Mouse (Mus musculus): ENCODE results near the gene Xrcc5. TPM values are rescaled to one million over a fixed set of nuclear protein-coding genes. Genes with fewer than 3 reads are reported as not detected.

The Xrcc5 gene
- polyA plus RNA-seq, 1 experiment from 2014 or later: 10.3 TPM

- 56% methylated on average over 6 of the region's 6 CpGs for WGBS (ENCODE audit: insufficient replicate concordance)
- TF ChIP-seq CTCF (IDR thresholded peaks at IDR 0.05; ENCODE audit: low read depth) (no peak), EP300 (IDR thresholded peaks at IDR 0.05; ENCODE audit: low read depth) (no peak)
- ATAC-seq (no peak), DNase-seq (no peak)
- H3K4me3 ChIP-seq (ENCODE audit: low read depth, low read length): no peak overlapping the region
- no peaks in the 10 kb centered on the region for H3K9me3 ChIP-seq (ENCODE audit: low read length)
- no peaks in the 10 kb centered on the region for H3K4me1 ChIP-seq (ENCODE audit: insufficient read depth)
- no peaks in the 10 kb centered on the region for H3K27me3 ChIP-seq (ENCODE audit: insufficient read depth, low read length)
- H3K4me2 ChIP-seq (ENCODE audit: low read depth, low read length): no peak overlapping the region
- no peak overlapping the region for H3K9ac ChIP-seq (replicated peaks)
- H3K27ac ChIP-seq (ENCODE audit: low read depth): no peak overlapping the region
- peaks cover 7% of the 10 kb centered on the region for H3K36me3 ChIP-seq (replicated peaks; ENCODE audit: insufficient read depth, low read length)
Measured at GRCm38 (mm10) chr1:72347873-72348272, 40.7 kb downstream of the Xrcc5 start.

- no peak overlapping the region for H3K4me2 ChIP-seq (ENCODE audit: low read depth, low read length)
- H3K9me3 ChIP-seq (ENCODE audit: low read length): no peaks in the 10 kb centered on the region
- TF ChIP-seq CTCF (IDR thresholded peaks at IDR 0.05; ENCODE audit: low read depth) (no peak), EP300 (IDR thresholded peaks at IDR 0.05; ENCODE audit: low read depth) (no peak)
- no peak overlapping the region for H3K9ac ChIP-seq (replicated peaks)
- 90% methylated on average over 2 of the region's 2 CpGs for WGBS (ENCODE audit: insufficient replicate concordance)
- 0 out of 2 replicates have a peak, but pooled peaks cover 3% of the 10 kb centered on the region for H3K36me3 ChIP-seq (replicated peaks; ENCODE audit: insufficient read depth, low read length)
- H3K4me1 ChIP-seq (ENCODE audit: insufficient read depth): no peaks in the 10 kb centered on the region
- ATAC-seq (no peak), DNase-seq (no peak)
- no peak overlapping the region for H3K27ac ChIP-seq (ENCODE audit: low read depth)
- no peak overlapping the region for H3K4me3 ChIP-seq (ENCODE audit: low read depth, low read length)
- H3K27me3 ChIP-seq (ENCODE audit: insufficient read depth, low read length): no peaks in the 10 kb centered on the region
Measured at GRCm38 (mm10) chr1:72354856-72355255, 47.6 kb downstream of the Xrcc5 start.

- Histone ChIP-seq H3K4me1 (ENCODE audit: insufficient read depth) (no peaks in the 10 kb centered on the region), H3K4me3 (ENCODE audit: low read depth, low read length) (no peak overlapping the region), H3K4me2 (ENCODE audit: low read depth, low read length) (no peak overlapping the region), H3K27ac (ENCODE audit: low read depth) (no peak overlapping the region), H3K9me3 (ENCODE audit: low read length) (no peaks in the 10 kb centered on the region), H3K36me3 (replicated peaks; ENCODE audit: insufficient read depth, low read length) (peaks cover 3% of the 10 kb centered on the region; the same call in 1 of the 2 replicates), H3K27me3 (ENCODE audit: insufficient read depth, low read length) (no peaks in the 10 kb centered on the region), H3K9ac (replicated peaks) (no peak overlapping the region)
- WGBS (ENCODE audit: insufficient replicate concordance): 76% methylated on average over 2 of the region's 2 CpGs
- ATAC-seq (no peak), DNase-seq (no peak)
- no peak for TF ChIP-seq CTCF (IDR thresholded peaks at IDR 0.05; ENCODE audit: low read depth)
- no peak for TF ChIP-seq EP300 (IDR thresholded peaks at IDR 0.05; ENCODE audit: low read depth)
Measured at GRCm38 (mm10) chr1:72358216-72358615, 51.0 kb downstream of the Xrcc5 start.

- no peaks in the 10 kb centered on the region for H3K4me1 ChIP-seq (ENCODE audit: insufficient read depth)
- no peaks in the 10 kb centered on the region for H3K9me3 ChIP-seq (ENCODE audit: low read length)
- H3K4me3 ChIP-seq (ENCODE audit: low read depth, low read length): no peak overlapping the region
- no peak for TF ChIP-seq CTCF (IDR thresholded peaks at IDR 0.05; ENCODE audit: low read depth)
- no peak for TF ChIP-seq EP300 (IDR thresholded peaks at IDR 0.05; ENCODE audit: low read depth)
- H3K36me3 ChIP-seq (replicated peaks; ENCODE audit: insufficient read depth, low read length): no peaks in the 10 kb centered on the region; the same call in 1 of the 2 replicates
- ATAC-seq: no peak
- H3K4me2 ChIP-seq (ENCODE audit: low read depth, low read length): no peak overlapping the region
- 22% methylated on average over 2 of the region's 2 CpGs for WGBS (ENCODE audit: insufficient replicate concordance)
- H3K27ac ChIP-seq (ENCODE audit: low read depth): no peak overlapping the region
- no peak overlapping the region for H3K9ac ChIP-seq (replicated peaks)
- no peaks in the 10 kb centered on the region for H3K27me3 ChIP-seq (ENCODE audit: insufficient read depth, low read length)
- no peak for DNase-seq
Measured at GRCm38 (mm10) chr1:72359462-72359861, 52.2 kb downstream of the Xrcc5 start.

DNA sequence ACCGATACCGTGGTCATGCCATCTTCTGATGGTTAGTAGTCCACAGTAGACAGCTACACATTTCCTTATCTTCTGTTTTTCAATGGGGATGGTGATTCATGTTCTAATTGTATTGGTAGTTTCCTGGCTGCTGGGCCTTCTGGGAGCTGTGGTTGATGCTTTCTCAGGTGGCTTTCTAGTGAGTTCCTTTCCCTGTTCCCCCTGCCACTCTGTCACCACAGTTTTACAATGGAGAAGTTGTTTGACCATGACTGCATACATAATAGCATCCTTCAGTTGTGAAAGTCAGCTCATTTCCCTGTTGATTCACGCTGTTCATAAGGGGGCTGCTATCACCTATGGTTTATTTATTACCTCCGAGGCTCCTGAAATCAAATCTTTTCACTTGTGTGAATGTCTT, 53.6 kb downstream of the Xrcc5 start:
- ATAC-seq: no peak
- H3K4me1 ChIP-seq (ENCODE audit: insufficient read depth): no peaks in the 10 kb centered on the region
- H3K4me3 ChIP-seq (ENCODE audit: low read depth, low read length): no peak overlapping the region
- TF ChIP-seq CTCF (IDR thresholded peaks at IDR 0.05; ENCODE audit: low read depth): no peak
- TF ChIP-seq EP300 (IDR thresholded peaks at IDR 0.05; ENCODE audit: low read depth): no peak
- H3K36me3 ChIP-seq (replicated peaks; ENCODE audit: insufficient read depth, low read length): no peaks in the 10 kb centered on the region; the same call in 1 of the 2 replicates
- H3K27ac ChIP-seq (ENCODE audit: low read depth): no peak overlapping the region
- no peak for DNase-seq
- WGBS (ENCODE audit: insufficient replicate concordance): 86% methylated on average over 4 of the region's 4 CpGs
- H3K4me2 ChIP-seq (ENCODE audit: low read depth, low read length): no peak overlapping the region
- no peaks in the 10 kb centered on the region for H3K9me3 ChIP-seq (ENCODE audit: low read length)
- no peaks in the 10 kb centered on the region for H3K27me3 ChIP-seq (ENCODE audit: insufficient read depth, low read length)
- no peak overlapping the region for H3K9ac ChIP-seq (replicated peaks)

DNA sequence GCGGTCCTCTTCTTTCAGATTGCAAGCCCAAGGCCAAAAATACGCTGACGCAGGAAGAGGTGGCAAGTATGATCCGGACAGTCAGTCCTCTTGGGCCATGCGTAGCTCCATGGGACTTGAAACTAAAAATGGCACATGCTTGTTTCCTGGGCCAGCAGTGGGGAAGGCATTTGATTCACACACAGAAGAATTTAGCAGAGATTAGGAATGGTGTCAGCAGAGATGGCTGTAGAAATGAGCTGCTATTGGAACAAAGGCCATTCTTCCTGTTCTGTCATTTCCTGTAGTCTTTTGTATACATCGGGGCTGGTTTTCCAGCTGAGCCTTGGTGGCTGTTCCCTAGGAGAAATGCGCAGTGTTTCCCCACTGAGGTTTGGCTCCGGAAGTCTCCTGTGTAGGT, 57.4 kb downstream of the Xrcc5 start:
- no peak overlapping the region for H3K4me3 ChIP-seq (ENCODE audit: low read depth, low read length)
- H3K27ac ChIP-seq (ENCODE audit: low read depth): no peak overlapping the region
- H3K9ac ChIP-seq (replicated peaks): no peak overlapping the region
- no peaks in the 10 kb centered on the region; the same call in 1 of the 2 replicates for H3K36me3 ChIP-seq (replicated peaks; ENCODE audit: insufficient read depth, low read length)
- no peaks in the 10 kb centered on the region for H3K27me3 ChIP-seq (ENCODE audit: insufficient read depth, low read length)
- H3K9me3 ChIP-seq (ENCODE audit: low read length): no peaks in the 10 kb centered on the region
- H3K4me2 ChIP-seq (ENCODE audit: low read depth, low read length): no peak overlapping the region
- no peaks in the 10 kb centered on the region for H3K4me1 ChIP-seq (ENCODE audit: insufficient read depth)
- 82% methylated on average over 8 of the region's 8 CpGs for WGBS (ENCODE audit: insufficient replicate concordance)
- no peak for TF ChIP-seq CTCF (IDR thresholded peaks at IDR 0.05; ENCODE audit: low read depth)
- no peak for TF ChIP-seq EP300 (IDR thresholded peaks at IDR 0.05; ENCODE audit: low read depth)
- DNase-seq (no peak), ATAC-seq (no peak)

- DNase-seq: no peak
- Histone ChIP-seq H3K9me3 (ENCODE audit: low read length) (no peaks in the 10 kb centered on the region), H3K36me3 (replicated peaks; ENCODE audit: insufficient read depth, low read length) (0 out of 2 replicates have a peak, but pooled peaks cover 3% of the 10 kb centered on the region), H3K27me3 (ENCODE audit: insufficient read depth, low read length) (no peaks in the 10 kb centered on the region), H3K4me1 (ENCODE audit: insufficient read depth) (no peaks in the 10 kb centered on the region), H3K4me2 (ENCODE audit: low read depth, low read length) (no peak overlapping the region), H3K4me3 (ENCODE audit: low read depth, low read length) (no peak overlapping the region), H3K9ac (replicated peaks) (no peak overlapping the region), H3K27ac (ENCODE audit: low read depth) (no peak overlapping the region)
- no peak for ATAC-seq
- TF ChIP-seq CTCF (IDR thresholded peaks at IDR 0.05; ENCODE audit: low read depth) (no peak), EP300 (IDR thresholded peaks at IDR 0.05; ENCODE audit: low read depth) (no peak)
- 72% methylated on average over 1 of the region's 1 CpGs for WGBS (ENCODE audit: insufficient replicate concordance)
Measured at GRCm38 (mm10) chr1:72372512-72372911, 65.3 kb downstream of the Xrcc5 start.
